Mouse (Mus musculus) limb, embryonic 11.5 days (tissue): ENCODE measurements around the gene Mapk8ip3. TPM values are rescaled to one million over a fixed set of nuclear protein-coding genes. Genes with fewer than 3 reads are reported as not detected.

Experiments used
- ATAC-seq: fragments of 200-750 bp; cut with Nextera tagmentation; 2 replicates; pipeline ENCODE4 v1.8.0; 2017; ENCODE audit warnings: low read depth; ENCODE audit not compliant: insufficient number of reproducible peaks, low FRiP score, low TSS enrichment
- DNase-seq: peaks from one replicate; pipeline ENCODE4 v3.0.0-alpha.2; 2015; ENCODE audit warnings: low spot score
- H3K27ac ChIP-seq: fragments of 300-500 bp; sonication (generic); replicated peaks from 2 replicates; pipeline ENCODE4 v1.5.1; 2014; ENCODE audit warnings: low read depth, mild to moderate bottlenecking, low read length
- H3K27me3 ChIP-seq: fragments of 300-500 bp; sonication (generic); 2 replicates; pipeline ENCODE4 v1.6.1; 2014; ENCODE audit warnings: mild to moderate bottlenecking, low read length, mixed read lengths; ENCODE audit not compliant: control insufficient read depth, insufficient read depth
- H3K36me3 ChIP-seq: fragments of 300-500 bp; sonication (generic); 2 replicates; pipeline ENCODE4 v1.6.1; 2014; ENCODE audit warnings: mild to moderate bottlenecking, low read length, moderate library complexity, mixed read lengths; ENCODE audit not compliant: control insufficient read depth, insufficient read depth
- H3K4me1 ChIP-seq: fragments of 300-500 bp; sonication (generic); 2 replicates; pipeline ENCODE4 v1.6.1; 2014; ENCODE audit warnings: low read length, mixed read lengths; ENCODE audit not compliant: control insufficient read depth, insufficient read depth
- H3K4me2 ChIP-seq: fragments of 300-500 bp; sonication (generic); 2 replicates; pipeline ENCODE4 v1.6.1; 2014; ENCODE audit warnings: low read depth, mild to moderate bottlenecking, moderate library complexity; ENCODE audit not compliant: severe bottlenecking
- H3K4me3 ChIP-seq: fragments of 300-500 bp; sonication (generic); 2 replicates; pipeline ENCODE4 v1.5.1; 2014; ENCODE audit warnings: low read depth, low read length
- H3K9ac ChIP-seq: fragments of 300-500 bp; sonication (generic); 2 replicates; pipeline ENCODE4 v1.6.1; 2014; ENCODE audit warnings: mild to moderate bottlenecking, low read length
- H3K9me3 ChIP-seq: fragments of 300-500 bp; sonication (generic); 2 replicates; pipeline ENCODE4 v1.6.1; 2016; ENCODE audit warnings: low read length; ENCODE audit not compliant: control insufficient read depth
- WGBS: fragments of 180-500 bp; shearing (Covaris S2); extraction: QIAGEN DNeasy Blood & Tissue Kit; methylation state at CpG from one replicate; pipeline ENCODE4 v1.1.7; 2014; 5-methylcytosine and 5-hydroxymethylcytosine counted together
- polyA plus RNA-seq: library from polyadenylated mRNA; unstranded; fragments of >200 nt; fragmentation: Nextera tagmentation; extraction: Ambion mirVana; gene quantifications from 2 replicates; pipeline ENCODE4 v1.2.1, GENCODE M21; 2014

The Mapk8ip3 gene
- polyA plus RNA-seq, 1 experiment from 2014 or later, result 31.0 TPM

DNA sequence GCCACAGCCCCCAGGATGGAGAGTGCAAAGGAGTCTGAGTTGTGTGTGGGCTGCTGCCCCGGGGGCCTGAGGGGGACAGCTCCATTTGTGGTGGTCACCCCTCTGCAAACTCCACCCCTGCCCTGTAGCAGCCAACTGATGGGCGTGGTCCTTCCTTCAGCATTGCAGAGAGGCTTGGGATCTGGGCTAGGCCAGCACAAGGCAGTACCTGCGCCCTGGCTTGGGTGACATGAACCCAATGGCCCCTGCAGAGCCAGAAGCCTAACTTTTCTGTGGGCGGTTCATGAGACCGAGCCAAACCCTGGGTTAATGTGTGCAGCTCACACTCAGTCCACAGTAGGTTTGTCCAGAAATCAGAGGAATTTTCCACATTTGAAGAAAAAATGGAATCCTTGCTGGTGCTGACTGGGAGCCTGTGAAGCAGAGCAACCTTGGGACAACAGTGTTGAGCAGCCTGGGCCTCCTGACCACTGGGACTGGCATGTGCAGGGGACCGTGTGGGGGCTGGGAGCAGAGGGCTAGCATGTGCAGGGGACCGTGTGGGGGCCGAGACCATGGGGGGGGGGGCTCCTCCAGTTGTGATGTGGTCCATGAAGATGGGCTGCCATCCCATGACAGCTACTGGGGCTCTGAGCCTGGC, 78.8 kb downstream of the Mapk8ip3 start:
- Histone ChIP-seq H3K9ac (no peak overlapping the region), H3K27me3 (no peaks in the 10 kb centered on the region), H3K4me2 (no peak overlapping the region), H3K36me3 (0 out of 2 replicates have a peak, but pooled peaks cover 4% of the 10 kb centered on the region), H3K4me1 (no peaks in the 10 kb centered on the region), H3K4me3 (no peak overlapping the region), H3K27ac (no peak overlapping the region), H3K9me3 (no peaks in the 10 kb centered on the region)
- WGBS, result 80% methylated on average over 8 of the region's 8 CpGs
- ATAC-seq (no peak), DNase-seq (no peak)

- no peak for ATAC-seq
- Histone ChIP-seq H3K9ac (no peak overlapping the region), H3K27me3 (0 out of 2 replicates have a peak, but pooled peaks cover under 1% of the 10 kb centered on the region), H3K36me3 (0 out of 2 replicates have a peak, but pooled peaks cover under 1% of the 10 kb centered on the region), H3K4me1 (no peaks in the 10 kb centered on the region), H3K27ac (no peak overlapping the region), H3K9me3 (no peaks in the 10 kb centered on the region), H3K4me2 (no peak overlapping the region), H3K4me3 (no peak overlapping the region)
- 89% methylated on average over 13 of the region's 13 CpGs for WGBS
- no peak for DNase-seq
Observed at GRCm38 (mm10) chr17:24856589-24856988, 80.2 kb downstream of the Mapk8ip3 start.

DNA sequence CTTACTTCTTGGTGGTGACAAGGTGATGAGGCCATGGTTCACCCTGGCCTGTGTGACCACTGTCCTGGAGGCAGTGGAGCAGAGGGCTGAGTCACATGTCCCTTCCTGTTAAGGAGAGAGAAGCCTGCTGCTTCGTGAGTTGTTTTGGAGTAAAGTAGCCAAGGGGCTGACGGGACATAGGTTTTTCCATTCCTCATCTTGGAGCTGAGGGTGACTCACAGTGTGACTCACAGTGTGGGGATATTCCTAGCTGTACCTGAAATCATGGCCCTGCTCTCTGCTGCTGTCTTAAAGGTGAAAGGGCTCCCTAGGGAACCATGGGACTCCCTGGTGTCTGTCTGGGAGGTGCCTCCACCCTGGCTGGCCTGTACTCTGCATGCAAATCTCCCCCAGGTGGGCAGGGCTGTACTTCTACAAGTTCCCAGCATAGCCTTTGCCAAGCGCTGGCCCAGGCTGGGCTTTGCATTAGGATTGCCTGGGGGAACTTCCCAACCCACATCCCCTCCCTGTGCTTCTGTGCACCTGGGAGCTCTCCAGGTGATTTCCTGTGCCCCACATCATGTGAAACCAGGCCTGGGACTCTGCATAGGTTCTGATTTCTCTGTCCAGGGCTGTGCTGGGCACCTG, 80.8 kb downstream of the Mapk8ip3 start:
- H3K27ac ChIP-seq, result no peak overlapping the region
- ATAC-seq, result no peak
- no peak overlapping the region for H3K4me3 ChIP-seq
- H3K27me3 ChIP-seq, result 0 out of 2 replicates have a peak, but pooled peaks cover 6% of the 10 kb centered on the region
- 87% methylated on average over 3 of the region's 3 CpGs for WGBS
- no peaks in the 10 kb centered on the region for H3K4me1 ChIP-seq
- DNase-seq, result no peak
- no peak overlapping the region for H3K4me2 ChIP-seq
- no peaks in the 10 kb centered on the region for H3K36me3 ChIP-seq
- H3K9me3 ChIP-seq, result no peaks in the 10 kb centered on the region
- no peak overlapping the region for H3K9ac ChIP-seq

GRCm38 (mm10) chr17:24851381-24852125, 85.2 kb downstream of the Mapk8ip3 start:
- no peak for DNase-seq
- Histone ChIP-seq H3K27ac (no peak overlapping the region), H3K9me3 (no peaks in the 10 kb centered on the region), H3K9ac (no peak overlapping the region), H3K4me1 (peaks cover 3% of the 10 kb centered on the region; the same call in 1 of the 2 replicates), H3K27me3 (0 out of 2 replicates have a peak, but pooled peaks cover 6% of the 10 kb centered on the region), H3K4me2 (peak overlapping the region; percentile 87; the same call in 1 of the 2 replicates), H3K36me3 (no peaks in the 10 kb centered on the region), H3K4me3 (no peak overlapping the region)
- WGBS, result 82% methylated on average over 10 of the region's 10 CpGs
- no peak for ATAC-seq

DNA sequence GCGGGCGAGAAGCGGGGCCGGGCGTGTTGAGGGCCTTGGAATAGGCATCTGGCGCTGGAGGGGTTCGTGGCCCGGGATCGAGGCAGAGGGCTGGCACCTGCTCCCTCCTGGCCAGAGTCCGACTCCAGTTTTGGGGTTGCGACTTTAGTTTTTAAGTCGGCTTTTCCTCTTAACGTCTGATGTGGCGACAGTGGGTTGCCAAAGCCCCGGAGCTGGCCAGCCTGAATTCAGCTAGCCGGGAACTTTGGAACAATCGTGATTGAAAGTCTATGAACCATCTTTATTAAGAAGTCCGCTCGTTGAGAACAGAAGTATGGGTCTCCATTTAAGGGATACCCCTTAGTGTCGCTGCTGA, 86.0 kb downstream of the Mapk8ip3 start:
- 3% methylated on average over 20 of the region's 20 CpGs for WGBS
- Histone ChIP-seq H3K4me2 (peak overlapping the region; percentile 87), H3K4me1 (peaks cover 3% of the 10 kb centered on the region; the same call in 1 of the 2 replicates), H3K27ac (no peak overlapping the region), H3K9ac (peak overlapping the region; percentile 55), H3K9me3 (no peaks in the 10 kb centered on the region), H3K36me3 (no peaks in the 10 kb centered on the region), H3K4me3 (peak overlapping the region; percentile 67), H3K27me3 (0 out of 2 replicates have a peak, but pooled peaks cover 6% of the 10 kb centered on the region)
- ATAC-seq (no peak), DNase-seq (no peak)

DNA sequence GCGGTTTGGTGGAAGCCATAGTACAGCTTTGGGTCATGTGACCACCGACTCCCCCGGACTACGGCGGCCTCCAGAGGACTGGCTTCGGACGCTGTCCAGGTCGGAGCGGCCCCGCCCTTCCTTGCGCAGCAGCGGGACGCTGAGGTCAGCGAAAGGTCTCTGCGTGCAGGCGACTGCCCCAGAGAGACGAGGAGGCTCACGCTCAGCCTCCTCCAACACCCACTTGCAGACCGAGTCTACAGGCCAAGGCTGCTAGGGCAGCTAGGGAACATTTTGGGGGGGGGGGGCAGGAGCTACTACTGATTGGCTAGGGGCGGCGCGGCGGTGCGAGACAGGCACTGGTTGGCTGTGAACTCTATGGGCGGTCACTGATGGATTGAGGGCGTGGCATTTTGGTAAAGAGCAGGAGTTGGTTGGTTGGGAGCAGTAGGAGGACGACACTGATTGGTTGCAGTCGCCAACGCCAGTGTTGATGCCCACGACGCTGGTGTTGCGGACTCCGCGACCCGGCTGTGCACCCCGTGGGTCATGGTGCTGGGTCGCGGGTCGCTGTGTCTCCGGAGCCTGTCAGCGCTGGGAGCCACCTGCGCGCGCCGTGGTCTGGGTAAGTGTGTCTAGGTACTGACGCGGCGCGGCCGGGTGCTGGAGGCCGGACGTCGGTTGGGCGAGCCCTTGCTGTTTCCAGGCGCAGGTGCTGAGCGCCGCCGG, 86.6 kb downstream of the Mapk8ip3 start, which contains the start of gene Fahd1:
TSS of gene Fahd1 (minus strand) at position 300 of the 708 bp plus-strand sequence.
- whole genome bisulfite sequencing, result under 1% methylated on average over 58 of the region's 58 CpGs
- Histone ChIP-seq H3K4me1 (peaks cover 3% of the 10 kb centered on the region; the same call in 1 of the 2 replicates), H3K4me2 (peak within 1 kb of the TSS; percentile 87), H3K36me3 (no peaks in the 10 kb centered on the region), H3K4me3 (peak within 1 kb of the TSS; percentile 67), H3K27ac (peak within 1 kb of the TSS; percentile 81), H3K9ac (peak within 1 kb of the TSS; percentile 72), H3K27me3 (0 out of 2 replicates have a peak, but pooled peaks cover 6% of the 10 kb centered on the region), H3K9me3 (no peaks in the 10 kb centered on the region)
- DNase-seq (peak; percentile 95), ATAC-seq (peak; percentile 99)

GRCm38 (mm10) chr17:24849733-24850064, 87.1 kb downstream of the Mapk8ip3 start:
- peak overlapping the region; percentile 67 for H3K4me3 ChIP-seq
- H3K36me3 ChIP-seq, result no peaks in the 10 kb centered on the region
- ATAC-seq, result peak; percentile 62
- peak overlapping the region; percentile 81 for H3K27ac ChIP-seq
- peak overlapping the region; percentile 72 for H3K9ac ChIP-seq
- no peaks in the 10 kb centered on the region for H3K9me3 ChIP-seq
- 1% methylated on average over 21 of the region's 21 CpGs for WGBS
- 0 out of 2 replicates have a peak, but pooled peaks cover 6% of the 10 kb centered on the region for H3K27me3 ChIP-seq
- H3K4me2 ChIP-seq, result peak overlapping the region; percentile 87
- no peak for DNase-seq
- H3K4me1 ChIP-seq, result peaks cover 3% of the 10 kb centered on the region; the same call in 1 of the 2 replicates

GRCm38 (mm10) chr17:24848600-24849031, 88.2 kb downstream of the Mapk8ip3 start:
- Histone ChIP-seq H3K9ac (no peak overlapping the region), H3K4me2 (peak overlapping the region; percentile 87; the same call in 1 of the 2 replicates), H3K27me3 (0 out of 2 replicates have a peak, but pooled peaks cover 6% of the 10 kb centered on the region), H3K36me3 (no peaks in the 10 kb centered on the region), H3K9me3 (no peaks in the 10 kb centered on the region), H3K27ac (no peak overlapping the region), H3K4me3 (no peak overlapping the region), H3K4me1 (peaks cover 3% of the 10 kb centered on the region; the same call in 1 of the 2 replicates)
- DNase-seq (no peak), ATAC-seq (no peak)
